Mouse (Mus musculus) bone marrow, adult 2 months (tissue): ENCODE results near the gene Matn1. TPM values are rescaled to one million over a fixed set of nuclear protein-coding genes. Genes with fewer than 3 reads are reported as not detected.

Experiments used
- H3K27ac ChIP-seq: fragments of 200-500 bp; 2 replicates; pipeline ENCODE4 v1.5.1; 2012; ENCODE audit warnings: low read depth, mild to moderate bottlenecking, control low read depth, inconsistent platforms, low read length; ENCODE audit not compliant: control insufficient read depth, poor library complexity, insufficient read depth
- H3K4me1 ChIP-seq: fragments of 200-500 bp; 2 replicates; pipeline ENCODE4 v1.6.1; 2011; ENCODE audit warnings: low read length; ENCODE audit not compliant: control insufficient read depth, insufficient read depth
- H3K4me3 ChIP-seq: fragments of 200-500 bp; replicated peaks from 2 replicates; pipeline ENCODE3; 2011; ENCODE audit warnings: mild to moderate bottlenecking, low read depth, low read length, control low read depth; ENCODE audit not compliant: control insufficient read depth
- CTCF ChIP-seq: fragments of 200-500 bp; IDR thresholded peaks from 2 replicates; pipeline ENCODE4 v1.5.1; 2011; ENCODE audit warnings: low read length, control low read depth; ENCODE audit not compliant: control insufficient read depth, insufficient read depth
- POLR2A ChIP-seq: fragments of 200-500 bp; IDR thresholded peaks from 2 replicates; pipeline ENCODE4 v1.6.1; 2011; ENCODE audit warnings: low read depth, mild to moderate bottlenecking, control low read depth, low read length, borderline replicate concordance; ENCODE audit not compliant: control insufficient read depth
- WGBS: fragments of 180-500 bp; shearing (Covaris S2); methylation state at CpG from one replicate; pipeline ENCODE4 v1.1.7; 2018; 5-methylcytosine and 5-hydroxymethylcytosine counted together
- polyA plus RNA-seq: library from polyadenylated mRNA; stranded (reverse); fragments of >200 nt; gene quantifications from 2 replicates; pipeline ENCODE4 v1.2.4, GENCODE M21; 2011; ENCODE audit warnings: low replicate concordance; ENCODE audit not compliant: missing spikeins, insufficient read depth, insufficient read length

The Matn1 gene
- polyA plus RNA-seq, 1 experiment = not detected

- 7% methylated on average over 4 of the region's 4 CpGs for WGBS
- peak overlapping the region; percentile 94 for H3K4me3 ChIP-seq
- peak overlapping the region; percentile 99 for H3K27ac ChIP-seq
- TF ChIP-seq CTCF (no peak), POLR2A (peak; percentile 68; the same call in 1 of the 2 replicates)
- peaks cover 9% of the 10 kb centered on the region for H3K4me1 ChIP-seq
These were observed 30.2 kb upstream of the Matn1 start for GRCm38 (mm10) chr4:130914011-130914410.

- no peak for TF ChIP-seq POLR2A
- TF ChIP-seq CTCF = no peak
- H3K4me3 ChIP-seq = peak overlapping the region; percentile 94
- peaks cover 11% of the 10 kb centered on the region for H3K4me1 ChIP-seq
- WGBS = under 1% methylated on average over 7 of the region's 7 CpGs
- peak overlapping the region; percentile 99 for H3K27ac ChIP-seq
These were observed 29.7 kb upstream of the Matn1 start for GRCm38 (mm10) chr4:130914527-130914926.

- Histone ChIP-seq H3K4me1 (peaks cover 13% of the 10 kb centered on the region), H3K4me3 (peak overlapping the region; percentile 84), H3K27ac (peak overlapping the region; percentile 55)
- 2% methylated on average over 12 of the region's 12 CpGs for WGBS
- TF ChIP-seq POLR2A (no peak), CTCF (no peak)
These were observed 29.0 kb upstream of the Matn1 start for GRCm38 (mm10) chr4:130915006-130915667.

GRCm38 (mm10) chr4:130915668-130916035 is 28.5 kb upstream of the Matn1 start:
- WGBS = 7% methylated on average over 7 of the region's 7 CpGs
- peaks cover 13% of the 10 kb centered on the region for H3K4me1 ChIP-seq
- peak overlapping the region; percentile 55 for H3K27ac ChIP-seq
- H3K4me3 ChIP-seq = peak overlapping the region; percentile 84
- TF ChIP-seq CTCF (no peak), POLR2A (no peak)

GRCm38 (mm10) chr4:130916639-130917038 is 27.5 kb upstream of the Matn1 start:
- TF ChIP-seq CTCF (no peak), POLR2A (no peak)
- Histone ChIP-seq H3K4me3 (no peak overlapping the region), H3K4me1 (peaks cover 15% of the 10 kb centered on the region), H3K27ac (peak overlapping the region; percentile 40)
- 34% methylated on average over 7 of the region's 7 CpGs for WGBS

GRCm38 (mm10) chr4:130917564-130917963 is 26.6 kb upstream of the Matn1 start:
- WGBS = 53% methylated on average over 4 of the region's 4 CpGs
- H3K4me1 ChIP-seq = peaks cover 18% of the 10 kb centered on the region
- 0 out of 2 replicates have a peak overlapping the region, but pooled peaks have one; percentile 0 for H3K27ac ChIP-seq
- no peak for TF ChIP-seq POLR2A
- TF ChIP-seq CTCF = no peak
- no peak overlapping the region for H3K4me3 ChIP-seq

- 45% methylated on average over 10 of the region's 10 CpGs for WGBS
- H3K4me3 ChIP-seq = no peak overlapping the region
- TF ChIP-seq POLR2A (no peak), CTCF (no peak)
- H3K27ac ChIP-seq = peak overlapping the region; percentile 73
- peaks cover 18% of the 10 kb centered on the region for H3K4me1 ChIP-seq
These were observed 25.1 kb upstream of the Matn1 start for GRCm38 (mm10) chr4:130918805-130919749.

GRCm38 (mm10) chr4:130919750-130920356 is 24.3 kb upstream of the Matn1 start:
- Histone ChIP-seq H3K4me3 (no peak overlapping the region), H3K4me1 (peaks cover 18% of the 10 kb centered on the region), H3K27ac (peak overlapping the region; percentile 72)
- no peak for TF ChIP-seq POLR2A
- no peak for TF ChIP-seq CTCF
- WGBS = 34% methylated on average over 9 of the region's 9 CpGs
